Mouse (Mus musculus): ENCODE results near the gene Efhd1.

GRCm38 (mm10) chr1:87257691-87258090, 6.5 kb upstream of the Efhd1 start:
- no peak for TF ChIP-seq CTCF (IDR thresholded peaks at IDR 0.05 in 2 of 3, conservative IDR thresholded peaks at IDR 0.05 in 1 of 3; ENCODE audit: control insufficient read depth in 1 of 3, insufficient read depth in 1 of 3, low read depth in 2 of 3, low read length in 3 of 3, poor library complexity in 1 of 3, severe bottlenecking in 1 of 3)
- TF ChIP-seq NRF1 (IDR thresholded peaks at IDR 0.05; ENCODE audit: insufficient read depth, low read depth, low read length, poor library complexity, severe bottlenecking), result no peak
- TF ChIP-seq E2F4 (IDR thresholded peaks at IDR 0.05; ENCODE audit: borderline replicate concordance, low read depth, low read length), result no peak
- TF ChIP-seq USF2 (IDR thresholded peaks at IDR 0.05; ENCODE audit: borderline replicate concordance in 1 of 2, insufficient read depth in 1 of 2, low read depth in 1 of 2, low read length in 2 of 2), result no peak
- TF ChIP-seq CHD1 (IDR thresholded peaks at IDR 0.05; ENCODE audit: low read depth, low read length), result no peak
- no peak for TF ChIP-seq JUND (IDR thresholded peaks at IDR 0.05; ENCODE audit: low read depth, low read length)
- TF ChIP-seq EP300 (IDR thresholded peaks at IDR 0.05; ENCODE audit: low read depth in 1 of 2, low read length in 2 of 2), result no peak
